Mouse (Mus musculus): ENCODE data around the gene Olfr417. TPM values are rescaled to one million over a fixed set of nuclear protein-coding genes. Genes with fewer than 3 reads are reported as not detected.

The Olfr417 gene
- polyA plus RNA-seq (2014; fragmentation: Illumina TruSeq; extraction: RNeasy Lipid Tissue Mini Kit (QIAGEN cat#74804); ENCODE audit: low read depth, low replicate concordance): not detected

GRCm38 (mm10) chr1:174364882-174365451, at the start of gene Olfr417:
Olfr417 (plus strand) TSS chr1:174365122.

DNA sequence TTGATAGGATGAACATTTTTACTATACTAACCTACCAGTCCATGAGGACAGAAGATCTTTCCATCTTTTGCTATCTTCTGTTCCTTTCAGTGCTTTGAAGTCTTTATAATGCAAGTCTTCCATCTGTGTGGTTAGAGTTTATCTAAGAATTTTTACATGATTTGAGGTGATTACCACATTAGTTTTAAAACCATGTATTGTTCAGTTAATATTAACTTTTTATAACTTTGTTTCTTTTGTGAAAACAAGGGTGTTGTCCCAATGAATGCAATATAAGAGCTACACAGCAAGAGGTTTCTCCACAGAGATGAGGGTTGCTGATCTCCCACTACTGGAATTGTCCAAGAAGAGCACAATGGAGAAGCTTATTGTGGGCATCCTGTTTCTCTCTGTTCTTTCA, 34.7 kb upstream of the Olfr417 start, which contains the start of gene Mptx1:
Gene Mptx1 (plus strand): TSS at position 301 of the 400 bp plus-strand sequence.

GRCm38 (mm10) chr1:174390746-174391145, 25.8 kb downstream of the Olfr417 start, which contains the start of gene Olfr248:
Olfr248 (plus strand) TSS chr1:174391046.

DNA sequence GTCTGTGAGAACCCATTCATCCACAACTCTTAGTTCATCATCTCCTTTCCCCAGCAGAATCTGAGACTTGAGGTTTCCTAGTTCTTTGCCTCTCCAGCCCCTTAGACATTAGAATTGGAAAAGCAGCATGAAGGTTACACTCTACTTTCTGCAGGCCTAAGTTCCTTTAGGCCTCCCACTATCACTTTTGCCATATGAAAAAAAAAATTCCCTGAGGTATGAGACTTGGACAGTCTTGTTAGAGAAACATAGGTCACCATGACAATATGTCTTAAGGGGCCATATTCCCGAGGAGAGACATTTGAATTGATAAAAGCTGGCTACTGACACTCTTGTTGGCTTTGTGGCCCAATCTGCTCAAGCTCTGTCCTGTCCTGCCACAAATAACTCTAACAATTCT, 58.8 kb downstream of the Olfr417 start, which contains the start of gene Olfr414:
Gene Olfr414 (plus strand): TSS at position 301 of the 400 bp plus-strand sequence.

Other genes starting within 250 kb of the Olfr417 start
- not detected for gene Olfr231, start 244.0 kb upstream of the Olfr417 start, polyA plus RNA-seq (2014; fragmentation: Illumina TruSeq; extraction: RNeasy Lipid Tissue Mini Kit (QIAGEN cat#74804); ENCODE audit: low read depth, low replicate concordance)
- gene Olfr424, start 233.6 kb upstream of the Olfr417 start, polyA plus RNA-seq (2014; fragmentation: Illumina TruSeq; extraction: RNeasy Lipid Tissue Mini Kit (QIAGEN cat#74804); ENCODE audit: low read depth, low replicate concordance): not detected
- not detected for gene Olfr420, start 209.5 kb upstream of the Olfr417 start, polyA plus RNA-seq (2014; fragmentation: Illumina TruSeq; extraction: RNeasy Lipid Tissue Mini Kit (QIAGEN cat#74804); ENCODE audit: low read depth, low replicate concordance)
- gene Spta1, start 192.3 kb upstream of the Olfr417 start, polyA plus RNA-seq (2014; fragmentation: Illumina TruSeq; extraction: RNeasy Lipid Tissue Mini Kit (QIAGEN cat#74804); ENCODE audit: low read depth, low replicate concordance): not detected
- not detected for gene Olfr419, start 113.1 kb upstream of the Olfr417 start, polyA plus RNA-seq (2014; fragmentation: Illumina TruSeq; extraction: RNeasy Lipid Tissue Mini Kit (QIAGEN cat#74804); ENCODE audit: low read depth, low replicate concordance)
- gene Mptx1, start 34.6 kb upstream of the Olfr417 start, polyA plus RNA-seq (2014; fragmentation: Illumina TruSeq; extraction: RNeasy Lipid Tissue Mini Kit (QIAGEN cat#74804); ENCODE audit: low read depth, low replicate concordance): not detected
- not detected for gene Olfr248, start 25.9 kb downstream of the Olfr417 start, polyA plus RNA-seq (2014; fragmentation: Illumina TruSeq; extraction: RNeasy Lipid Tissue Mini Kit (QIAGEN cat#74804); ENCODE audit: low read depth, low replicate concordance)
- not detected for gene Olfr414, start 58.9 kb downstream of the Olfr417 start, polyA plus RNA-seq (2014; fragmentation: Illumina TruSeq; extraction: RNeasy Lipid Tissue Mini Kit (QIAGEN cat#74804); ENCODE audit: low read depth, low replicate concordance)
- gene Olfr220, start 77.0 kb downstream of the Olfr417 start, polyA plus RNA-seq (2014; fragmentation: Illumina TruSeq; extraction: RNeasy Lipid Tissue Mini Kit (QIAGEN cat#74804); ENCODE audit: low read depth, low replicate concordance): not detected
- gene Fmn2, start 136.7 kb downstream of the Olfr417 start, polyA plus RNA-seq (2014; fragmentation: Illumina TruSeq; extraction: RNeasy Lipid Tissue Mini Kit (QIAGEN cat#74804); ENCODE audit: low read depth, low replicate concordance): 0.29 TPM

All from liver, adult 10 weeks (tissue).